In genomic region chr16:19032582-19032981, GRCm38 (mm10) we compare ENCODE assay signal across 32 mouse cellular contexts.
"Had no signal": no experiment of that assay in that cellular context is flagged by ENCODE, and none has a peak within 500 bp of the region (broad histone marks: within the 10 kb centered on the region; RNA-seq: fewer than 3 reads in every experiment).

No protein-coding gene starts in this region.

- H3K4me1 ChIP-seq: limb, embryonic 10.5 days; limb, embryonic 12.5 days; limb, embryonic 13.5 days; limb, embryonic 15.5 days; liver, embryonic 12.5 days; liver, embryonic 13.5 days; liver, embryonic 15.5 days; lung, embryonic 15.5 days; megakaryocyte, embryonic 14.5 days; midbrain, embryonic 12.5 days; midbrain, embryonic 13.5 days; midbrain, embryonic 15.5 days; neural tube, embryonic 12.5 days had no signal

- H3K4me3 ChIP-seq: limb, embryonic 10.5 days; limb, embryonic 12.5 days; limb, embryonic 13.5 days; limb, embryonic 15.5 days; liver, embryonic 12.5 days; liver, embryonic 13.5 days; liver, embryonic 15.5 days; lung, embryonic 15.5 days; megakaryocyte, embryonic 14.5 days; midbrain, embryonic 10.5 days; midbrain, embryonic 12.5 days; midbrain, embryonic 13.5 days; midbrain, embryonic 15.5 days; myocyte; neural tube, embryonic 12.5 days had no signal

- H3K36me3 ChIP-seq: limb, embryonic 10.5 days; limb, embryonic 12.5 days; limb, embryonic 13.5 days; limb, embryonic 15.5 days; liver, embryonic 12.5 days; liver, embryonic 13.5 days; liver, embryonic 15.5 days; lung, embryonic 15.5 days; midbrain, embryonic 10.5 days; midbrain, embryonic 12.5 days; midbrain, embryonic 13.5 days; midbrain, embryonic 15.5 days; neural tube, embryonic 12.5 days had no signal

- DNase-seq: left cerebral cortex, postnatal 4 days; liver; liver, embryonic 13.5 days; liver, postnatal 0 days; lung, adult 18-20 months; lung, adult 2 months; lung, embryonic 14.5 days; lung, postnatal 10 days; lung, postnatal 14 days; lung, postnatal 36 days; lung, postnatal 4 days; midbrain, embryonic 14.5 days had no signal

- H3K9ac ChIP-seq: limb, embryonic 12.5 days; limb, embryonic 13.5 days; limb, embryonic 15.5 days; liver, embryonic 12.5 days; liver, embryonic 13.5 days; liver, embryonic 14.5 days; liver, embryonic 15.5 days; liver, postnatal 0 days; lung, embryonic 14.5 days; lung, embryonic 15.5 days; midbrain, embryonic 12.5 days; midbrain, embryonic 13.5 days; midbrain, embryonic 15.5 days; neural tube, embryonic 12.5 days had no signal

- H3K4me2 ChIP-seq: limb, embryonic 12.5 days; limb, embryonic 13.5 days; limb, embryonic 15.5 days; liver, embryonic 11.5 days; liver, embryonic 12.5 days; liver, embryonic 13.5 days; liver, embryonic 15.5 days; lung, embryonic 14.5 days; lung, embryonic 15.5 days; midbrain, embryonic 11.5 days; midbrain, embryonic 12.5 days; midbrain, embryonic 13.5 days; midbrain, embryonic 15.5 days; neural tube, embryonic 12.5 days had no signal

- H3K9me3 ChIP-seq: limb, embryonic 10.5 days; limb, embryonic 12.5 days; limb, embryonic 13.5 days; limb, embryonic 15.5 days; liver, embryonic 12.5 days; liver, embryonic 13.5 days; liver, embryonic 15.5 days; lung, embryonic 15.5 days; megakaryocyte, embryonic 14.5 days; midbrain, embryonic 10.5 days; midbrain, embryonic 12.5 days; midbrain, embryonic 13.5 days; midbrain, embryonic 15.5 days; neural tube, embryonic 12.5 days had no signal

- H3K27me3 ChIP-seq: limb, embryonic 12.5 days; limb, embryonic 13.5 days; limb, embryonic 15.5 days; liver, embryonic 12.5 days; liver, embryonic 13.5 days; liver, embryonic 15.5 days; lung, embryonic 15.5 days; megakaryocyte, embryonic 14.5 days; midbrain, embryonic 12.5 days; midbrain, embryonic 13.5 days; midbrain, embryonic 15.5 days; neural tube, embryonic 12.5 days had no signal

- ATAC-seq: liver, embryonic 12.5 days; liver, postnatal 0 days; lung, postnatal 0 days; midbrain, embryonic 13.5 days; midbrain, embryonic 15.5 days; midbrain, embryonic 16.5 days had no signal

- H3K27ac ChIP-seq: limb, embryonic 10.5 days; limb, embryonic 12.5 days; limb, embryonic 13.5 days; limb, embryonic 15.5 days; liver, embryonic 12.5 days; liver, embryonic 13.5 days; liver, embryonic 14.5 days; liver, embryonic 15.5 days; lung, embryonic 15.5 days; macrophage; midbrain, embryonic 10.5 days; midbrain, embryonic 12.5 days; midbrain, embryonic 13.5 days; midbrain, embryonic 15.5 days; neural tube, embryonic 12.5 days had no signal
